ENCODE assay signal across 9 mouse cellular contexts in genomic region chr11:12037075-12037686, GRCm38 (mm10). TPM values are rescaled to one million over a fixed set of nuclear protein-coding genes. Genes with fewer than 3 reads are reported as not detected.
DNase-seq lines count a peak whose midpoint lies in the region; ATAC-seq lines count a peak whose summit lies in the region.
"Had no signal": no experiment of that assay in that cellular context is flagged by ENCODE, and none has a peak within 500 bp of the region (broad histone marks: within the 10 kb centered on the region; RNA-seq: fewer than 3 reads in every experiment).

No protein-coding gene starts in this region.

- H3K36me3 ChIP-seq in hindbrain, embryonic 13.5 days, result no peaks in the 10 kb centered on the region
- H3K36me3 ChIP-seq in midbrain, embryonic 14.5 days (ENCODE audit: control insufficient read depth, insufficient read depth, low read length), result no peaks in the 10 kb centered on the region

- WGBS in hindbrain, embryonic 13.5 days, result 1% methylated on average over 55 of the region's 93 CpGs
- under 1% methylated on average over 70 of the region's 93 CpGs for WGBS in midbrain, embryonic 14.5 days

- no peaks in the 10 kb centered on the region for H3K9me3 ChIP-seq in hindbrain, embryonic 13.5 days
- H3K9me3 ChIP-seq in midbrain, embryonic 14.5 days (ENCODE audit: control insufficient read depth, low read length), result no peaks in the 10 kb centered on the region

- peak; percentile 18 for DNase-seq in thymus, postnatal 4 days
- no peak for DNase-seq in thymus, postnatal 36 days
- peak; percentile 40 for DNase-seq in gastrocnemius, adult 18-20 months (ENCODE audit: low spot score)
- DNase-seq in liver, result peak; percentile 80
- DNase-seq in midbrain, embryonic 14.5 days, result peak; percentile 67
- peak; percentile 54 to 69 for DNase-seq in urinary bladder, postnatal 4 days (ENCODE audit: low spot score in 2 of 2)
- DNase-seq in cerebellum, adult 9-11 months, result no peak

- H3K4me2 ChIP-seq in hindbrain, embryonic 13.5 days, result peak overlapping the region; percentile 52
- peak overlapping the region; percentile 58 for H3K4me2 ChIP-seq in midbrain, embryonic 14.5 days (ENCODE audit: low read length)

- peaks cover 16% of the 10 kb centered on the region for H3K4me1 ChIP-seq in hindbrain, embryonic 13.5 days (replicated peaks)
- H3K4me1 ChIP-seq in midbrain, embryonic 14.5 days (ENCODE audit: control insufficient read depth, insufficient read depth, low read length), result no peaks in the 10 kb centered on the region

- ATAC-seq in hindbrain, embryonic 13.5 days (ENCODE audit: low FRiP score), result peak; percentile 75
- ATAC-seq in midbrain, embryonic 14.5 days (ENCODE audit: low FRiP score, low TSS enrichment), result peak; percentile 69

- peaks cover 96% of the 10 kb centered on the region for H3K27me3 ChIP-seq in hindbrain, embryonic 13.5 days
- peaks cover 89% of the 10 kb centered on the region for H3K27me3 ChIP-seq in midbrain, embryonic 14.5 days (ENCODE audit: control insufficient read depth, insufficient read depth, low read length)

- H3K4me3 ChIP-seq in hindbrain, embryonic 13.5 days, result peak overlapping the region; percentile 53
- H3K4me3 ChIP-seq in midbrain, embryonic 14.5 days (replicated peaks; ENCODE audit: low read depth, low read length), result peak overlapping the region; percentile 47

- H3K27ac ChIP-seq in hindbrain, embryonic 13.5 days, result peak overlapping the region; percentile 62
- H3K27ac ChIP-seq in midbrain, embryonic 14.5 days (replicated peaks; ENCODE audit: low read depth, low read length), result peak overlapping the region; percentile 75
- H3K27ac ChIP-seq: macrophage had no signal

- H3K9ac ChIP-seq in hindbrain, embryonic 13.5 days, result peak overlapping the region; percentile 80
- peak overlapping the region; percentile 57 for H3K9ac ChIP-seq in midbrain, embryonic 14.5 days (replicated peaks; ENCODE audit: low read length)

RNA-seq across cellular contexts. Expression of gene Grb10, which starts 1.3 kb away (rescaled TPM):
- total RNA-seq in gastrocnemius, adult 18-20 months (2021), result 10 to 100 TPM; 26.6 to 36.9 TPM
- polyA plus RNA-seq in hindbrain, embryonic 13.5 days (2015; fragmentation: Nextera tagmentation; extraction: Ambion mirVana), result 116 and 124 TPM in 2 replicates
- 45.1 and 51.0 TPM in 2 replicates for polyA plus RNA-seq in midbrain, embryonic 14.5 days (2014; fragmentation: Nextera tagmentation; extraction: Ambion mirVana)
- polyA plus RNA-seq: macrophage had no signal

Comparison
In these comparisons a context has a peak if more than half of its experiments do, and no peak if none do; other contexts are left out.
1. DNase-seq: peak in thymus, postnatal 4 days (single experiment), gastrocnemius, adult 18-20 months (single experiment), liver (single experiment), midbrain, embryonic 14.5 days (single experiment) and urinary bladder, postnatal 4 days (2 of 2); none in thymus, postnatal 36 days (0 of 2) and cerebellum, adult 9-11 months (single experiment).